Mouse (Mus musculus): ENCODE data around the gene Selenov.
"Not testable (repeated sequence)": the region's sequence is repeated elsewhere in the genome, so short reads cannot be mapped to it uniquely, and the experiment has no call there.

Gene Selenov

DNA sequence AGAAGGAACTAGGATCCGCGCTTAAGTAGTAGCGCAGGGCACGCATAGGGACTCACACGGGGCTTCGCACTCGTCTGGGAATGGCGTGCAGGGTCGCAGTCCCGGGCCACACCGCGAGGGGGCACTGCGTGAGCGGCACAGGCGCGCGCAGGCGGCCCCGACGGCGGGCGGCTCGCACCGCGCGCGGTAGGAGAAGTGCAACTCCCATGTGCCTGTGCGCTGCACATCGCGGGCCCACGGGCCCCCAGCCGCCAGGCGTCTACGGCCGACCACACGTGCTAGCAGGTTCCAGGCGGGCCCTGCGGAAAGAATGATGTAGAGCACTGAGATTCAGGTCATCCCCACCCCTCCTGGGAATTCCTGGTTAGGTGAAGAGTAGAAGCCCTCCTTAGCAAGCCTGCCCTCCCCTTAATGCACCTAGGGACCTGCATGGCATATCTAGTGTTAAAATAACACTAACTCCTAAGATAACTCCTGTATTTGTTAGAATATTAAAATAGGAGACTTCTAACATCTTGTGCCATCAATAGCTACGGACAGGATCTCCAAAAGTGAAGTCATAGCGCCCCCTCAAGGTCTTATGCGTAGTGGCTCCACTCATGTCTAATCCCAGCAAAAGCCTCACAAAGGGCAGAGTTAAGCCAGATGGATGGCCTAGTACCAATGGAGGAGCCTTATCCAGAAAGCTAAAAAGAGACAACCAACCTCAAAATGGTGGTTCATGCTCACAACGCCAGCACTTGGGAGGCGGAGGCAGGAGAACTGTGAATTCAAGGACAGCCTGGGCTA lies 8.0 kb upstream of the Selenov start:
- no peak for DNase-seq (ENCODE audit: low read depth in 2 of 2, low spot score in 2 of 2)

DNA sequence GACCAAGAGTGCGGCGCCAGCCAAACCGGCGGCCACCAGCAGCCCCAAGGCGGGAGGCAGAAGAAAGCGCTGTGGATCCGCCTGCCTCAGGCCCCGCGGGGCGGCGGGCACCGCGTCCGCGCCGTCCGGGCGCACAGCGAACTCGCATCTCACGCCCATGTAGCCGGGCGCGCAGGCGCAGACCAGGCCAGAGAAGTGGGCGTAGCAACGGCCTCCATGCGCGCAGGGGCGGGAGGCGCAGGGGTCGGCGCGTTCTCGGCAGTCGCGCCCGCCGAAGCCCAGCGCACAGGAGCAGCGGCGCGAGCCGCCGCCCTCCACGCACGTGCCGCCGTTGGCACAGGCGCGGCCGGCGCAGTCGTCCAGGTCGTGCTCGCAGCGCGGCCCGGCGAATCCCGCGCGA lies 3.5 kb upstream of the Selenov start:
- no peak for DNase-seq (ENCODE audit: low read depth in 2 of 2, low spot score in 2 of 2)

DNA sequence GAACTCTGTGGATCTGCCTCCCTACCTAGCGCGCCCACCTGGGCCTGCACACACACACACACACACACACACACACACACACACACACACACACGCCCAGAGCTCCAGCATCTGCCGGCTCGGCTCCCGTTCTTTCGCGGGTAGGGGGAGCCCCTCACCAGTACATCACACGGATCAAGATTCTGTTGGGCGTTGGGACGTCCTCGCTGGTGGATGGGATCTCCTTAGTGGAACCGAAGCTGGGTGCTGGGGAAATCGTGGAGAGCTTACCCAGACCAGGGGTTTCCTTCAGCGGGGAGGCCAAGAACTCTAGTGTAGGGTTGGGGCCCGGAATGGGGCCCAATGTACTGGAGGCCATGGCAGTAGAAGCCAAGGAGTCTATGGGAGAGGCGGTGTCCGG lies 821 bp downstream of the Selenov start:
- no peak for DNase-seq (ENCODE audit: low read depth in 2 of 2, low spot score in 2 of 2)

DNA sequence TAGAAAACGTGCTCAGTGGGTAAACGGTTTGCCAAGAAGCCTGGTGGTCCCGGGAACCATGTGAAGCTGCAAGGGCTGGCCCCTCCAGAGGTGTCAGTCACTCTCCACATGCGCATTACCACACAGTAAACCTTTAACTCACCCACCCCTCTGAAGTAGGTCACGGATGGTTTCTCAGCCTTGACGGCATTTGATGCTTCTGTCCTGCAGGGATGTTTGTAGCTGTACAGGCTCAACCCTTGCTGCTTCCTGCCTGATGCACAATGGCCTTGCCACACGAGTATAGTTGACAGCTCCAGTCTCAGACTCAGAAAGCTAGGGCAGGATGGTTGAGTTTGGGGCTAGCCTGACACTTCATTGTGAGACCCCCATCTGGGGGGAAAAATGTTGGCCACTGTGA lies 10.4 kb downstream of the Selenov start:
- no peak for DNase-seq (ENCODE audit: low read depth in 2 of 2, low spot score in 2 of 2)

- DNase-seq (ENCODE audit: low read depth in 2 of 2, low spot score in 2 of 2): no peak
Measured at GRCm38 (mm10) chr7:28278279-28278652, 12.7 kb downstream of the Selenov start.

DNA sequence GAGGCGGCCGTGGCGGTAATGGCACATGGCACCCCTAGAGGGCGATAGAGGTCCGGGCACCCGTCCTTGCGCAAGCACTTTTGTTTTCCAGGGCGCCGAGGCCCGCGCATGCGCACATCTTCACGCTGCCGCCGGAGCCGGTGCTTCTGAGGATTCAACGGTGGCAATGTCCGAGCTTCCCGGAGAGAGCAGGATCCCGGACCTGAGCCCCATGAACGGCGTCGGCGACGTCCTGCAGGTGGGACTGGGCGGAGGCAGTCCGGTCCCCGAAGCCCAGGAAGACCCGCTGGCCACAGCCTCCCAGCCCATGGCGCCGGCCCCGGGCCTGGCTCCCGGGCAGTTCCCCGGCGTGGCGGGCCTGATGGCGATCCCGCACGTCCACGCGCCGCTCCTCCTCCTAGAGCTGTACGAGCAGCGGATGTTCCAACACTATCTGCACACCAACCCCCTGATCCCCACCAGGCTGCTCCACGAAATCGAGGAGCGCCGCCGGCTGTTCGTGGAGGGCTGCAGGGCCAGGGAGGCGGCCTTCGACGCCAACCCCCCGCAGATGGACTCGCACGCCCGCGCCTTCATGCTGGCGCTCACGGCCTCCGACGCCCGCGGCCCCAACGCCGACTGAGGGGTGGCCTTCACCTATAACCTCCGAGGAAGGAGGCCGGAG lies 13.2 kb downstream of the Selenov start, which contains the start of gene Eid2b:
TSS of gene Eid2b (plus strand) at position 125 of the 664 bp plus-strand sequence.
- DNase-seq (ENCODE audit: low read depth in 2 of 2, low spot score in 2 of 2): peak; percentile 94 to 96

GRCm38 (mm10) chr7:28277237-28277614 lies 13.8 kb downstream of the Selenov start:
- DNase-seq (ENCODE audit: low read depth in 2 of 2, low spot score in 2 of 2): no peak

DNA sequence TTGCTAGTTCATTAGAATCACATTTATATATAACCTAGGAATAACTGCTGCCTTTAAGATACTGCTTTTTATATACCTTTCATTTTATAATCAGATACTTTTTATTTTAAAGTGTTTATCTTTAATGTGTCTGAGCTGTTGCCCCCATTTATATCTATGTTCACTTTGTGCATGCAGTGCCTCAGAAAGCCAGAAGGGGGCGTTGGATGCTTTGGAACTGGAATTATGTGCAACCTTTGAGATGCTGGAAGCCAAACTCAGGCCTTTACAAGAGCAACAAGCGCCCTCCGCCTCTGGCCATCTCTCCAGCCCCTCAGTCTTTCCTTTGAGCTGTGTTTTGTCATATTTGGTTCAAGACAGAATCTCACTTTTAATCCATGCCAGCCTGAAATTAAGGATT lies 19.2 kb downstream of the Selenov start:
- DNase-seq (ENCODE audit: low read depth in 2 of 2, low spot score in 2 of 2): no peak

GRCm38 (mm10) chr7:28269355-28269754 lies 21.6 kb downstream of the Selenov start:
- no peak for DNase-seq (ENCODE audit: low read depth in 2 of 2, low spot score in 2 of 2)

GRCm38 (mm10) chr7:28268576-28268975 lies 22.4 kb downstream of the Selenov start:
- DNase-seq (ENCODE audit: low read depth in 2 of 2, low spot score in 2 of 2): no peak

DNA sequence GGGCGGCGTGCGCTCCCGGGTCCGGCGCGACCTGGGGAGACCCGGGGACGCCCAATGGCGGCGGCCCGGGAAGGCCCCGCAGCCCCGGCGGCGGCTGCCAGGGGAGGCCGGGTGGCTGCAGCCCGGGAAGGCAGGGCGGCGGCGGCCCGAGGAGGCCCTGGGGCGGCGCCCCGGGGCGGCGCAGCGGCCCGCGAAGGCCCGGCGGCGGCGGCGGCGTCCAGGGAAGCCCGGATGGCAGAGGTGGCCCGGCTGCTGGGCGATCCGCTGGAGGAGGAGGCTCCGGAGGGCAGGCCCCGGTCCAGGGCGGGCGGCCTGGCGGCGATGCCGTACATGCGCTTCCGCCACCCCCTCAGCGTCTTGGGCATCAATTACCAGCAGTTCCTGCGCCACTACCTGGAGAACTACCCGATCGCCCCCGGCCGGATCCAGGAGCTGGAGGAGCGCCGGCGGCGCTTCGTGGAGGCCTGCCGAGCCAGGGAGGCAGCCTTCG lies 22.9 kb downstream of the Selenov start:
- peak; percentile 23 to 38 for DNase-seq (ENCODE audit: low read depth in 2 of 2, low spot score in 2 of 2)

DNA sequence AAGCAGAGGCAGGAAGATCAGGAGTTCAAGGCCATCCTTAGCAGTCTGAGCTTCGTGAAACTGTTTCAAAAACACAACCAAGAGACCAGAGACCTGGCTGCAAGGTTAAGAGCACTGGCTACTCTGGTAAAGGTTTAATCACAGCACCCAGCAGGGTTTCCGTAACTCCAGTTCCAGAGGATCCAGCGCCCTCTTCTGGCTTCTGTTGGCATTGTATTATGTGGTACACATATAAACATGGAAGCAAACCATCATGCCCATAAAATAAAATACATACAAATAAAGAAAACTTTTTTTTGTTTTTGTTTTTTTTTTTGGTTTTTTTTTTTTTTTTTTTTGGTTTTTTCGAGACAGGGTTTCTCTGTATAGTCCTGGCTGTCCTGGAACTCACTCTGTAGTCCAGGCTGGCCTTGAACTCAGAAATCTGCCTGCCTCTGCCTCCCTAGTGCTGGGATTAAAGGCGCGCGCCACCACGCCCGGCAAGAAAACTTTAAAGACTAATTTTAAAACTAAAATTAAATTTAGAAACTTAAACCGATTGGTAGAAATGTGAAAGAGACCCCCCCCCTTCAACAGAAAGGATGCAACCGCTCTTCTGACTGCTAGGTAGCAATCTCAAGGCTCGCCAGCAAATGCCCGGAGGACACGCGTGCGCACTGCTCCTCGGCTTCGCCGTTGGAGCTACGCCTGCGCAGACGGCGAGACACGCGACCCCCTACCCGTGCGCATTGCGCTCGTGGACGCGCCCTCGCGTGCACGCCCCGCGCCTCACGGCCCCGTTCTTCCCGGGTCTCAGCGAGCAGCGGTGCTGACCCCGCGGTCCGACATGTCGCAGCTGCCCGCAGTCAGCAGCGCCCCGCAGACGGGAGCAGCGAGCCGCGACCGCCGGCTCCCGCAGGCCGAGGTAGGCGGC lies 23.6 kb downstream of the Selenov start, which contains the start of gene Eid2:
TSS of gene Eid2 (plus strand) at position 753 of the 913 bp plus-strand sequence.
- DNase-seq (ENCODE audit: low read depth in 2 of 2, low spot score in 2 of 2): peak; percentile 26 to 50

DNA sequence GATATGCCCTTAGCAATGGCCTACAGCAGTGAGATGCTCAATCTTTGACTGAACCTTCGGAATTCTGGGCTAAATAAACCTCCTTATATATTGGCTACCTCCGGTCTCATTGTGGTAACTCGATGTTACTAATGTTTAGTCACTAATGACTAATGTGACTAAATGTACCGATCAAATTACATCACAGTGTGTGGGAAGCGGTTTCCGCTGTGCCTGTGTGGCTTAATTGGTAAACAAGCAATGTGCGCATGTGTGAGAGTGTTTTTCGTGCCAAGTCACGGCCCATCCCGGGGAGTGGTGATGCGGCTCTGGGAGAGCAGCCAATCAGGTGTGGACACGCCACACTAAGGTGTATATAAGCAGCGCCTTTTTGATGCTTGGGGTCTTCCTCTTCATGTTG lies 25.6 kb downstream of the Selenov start:
- DNase-seq (ENCODE audit: low read depth in 2 of 2, low spot score in 2 of 2): no peak

DNA sequence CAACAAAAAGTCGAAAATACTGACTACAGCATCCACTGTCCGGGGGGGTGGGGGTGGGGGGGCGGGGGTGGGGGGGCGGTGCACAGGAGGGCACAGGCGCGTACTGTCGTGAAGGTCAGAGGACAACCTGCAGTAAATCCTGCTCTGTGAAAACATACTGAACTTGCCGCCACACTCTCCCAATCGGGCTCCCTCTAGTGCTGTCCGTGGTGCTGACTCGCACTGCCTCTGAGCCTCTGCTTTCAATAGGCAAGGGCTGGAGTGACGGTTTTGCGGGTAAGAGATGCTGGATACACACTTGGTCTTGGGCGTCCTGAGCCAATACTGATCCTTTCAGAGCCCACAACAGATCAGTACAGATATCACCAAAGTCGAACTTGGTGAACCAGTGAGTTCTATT lies 27.2 kb downstream of the Selenov start:
- DNase-seq (ENCODE audit: low read depth in 2 of 2, low spot score in 2 of 2): peak in 1 of 2 experiments; percentile 41

- DNase-seq (ENCODE audit: low read depth in 2 of 2, low spot score in 2 of 2): no peak
Measured at GRCm38 (mm10) chr7:28262861-28263260, 28.1 kb downstream of the Selenov start.

- DNase-seq (ENCODE audit: low read depth in 2 of 2, low spot score in 2 of 2): no peak
Measured at GRCm38 (mm10) chr7:28255476-28255875, 35.5 kb downstream of the Selenov start.

DNA sequence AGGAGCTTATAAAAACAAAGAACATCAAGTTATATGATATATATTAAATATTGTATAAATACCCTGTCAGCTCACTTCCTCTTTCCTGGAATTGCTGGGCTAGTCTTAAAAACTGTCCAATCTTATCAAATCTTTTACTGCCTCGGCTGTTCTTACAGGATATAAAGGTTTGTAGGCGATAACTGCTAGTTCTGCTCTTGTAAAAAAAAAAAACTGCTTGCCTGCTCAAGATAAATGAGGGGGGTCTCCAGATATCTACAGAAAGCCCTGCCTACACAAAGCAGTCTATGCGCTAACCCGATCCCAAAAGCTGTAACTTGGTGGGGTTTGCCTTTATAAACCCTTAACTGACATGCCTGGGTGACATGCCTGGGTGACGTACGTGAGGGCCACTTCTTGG lies 36.4 kb downstream of the Selenov start:
- no peak for DNase-seq (ENCODE audit: low read depth in 2 of 2, low spot score in 2 of 2)

- DNase-seq (ENCODE audit: low read depth in 2 of 2, low spot score in 2 of 2): no peak
Measured at GRCm38 (mm10) chr7:28251976-28252375, 39.0 kb downstream of the Selenov start.

GRCm38 (mm10) chr7:28248957-28249356 lies 42.0 kb downstream of the Selenov start:
- DNase-seq (ENCODE audit: low read depth in 2 of 2, low spot score in 2 of 2): no peak

DNA sequence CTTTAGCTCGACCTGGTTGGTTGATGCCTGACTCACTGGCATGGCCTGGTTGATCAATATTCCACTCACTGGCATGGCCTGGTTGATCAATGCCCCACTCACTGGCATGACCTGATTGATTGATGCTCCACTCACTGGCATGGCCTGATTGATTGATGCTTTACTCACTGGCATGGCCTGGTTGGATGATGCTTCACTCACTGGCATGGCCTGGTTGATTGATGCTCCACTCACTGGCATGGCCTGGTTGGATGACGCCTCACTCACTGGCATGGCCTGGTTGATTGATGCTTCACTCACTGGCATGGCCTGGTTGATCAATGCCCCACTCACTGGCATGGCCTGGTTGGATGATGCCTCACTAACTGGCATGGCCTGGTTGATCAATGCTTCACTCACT lies 47.0 kb downstream of the Selenov start:
- DNase-seq (ENCODE audit: low read depth in 2 of 2, low spot score in 2 of 2): not testable (repeated sequence)
